Mouse (Mus musculus): Measurements from ENCODE around the gene Abcb7. TPM values are rescaled to one million over a fixed set of nuclear protein-coding genes. Genes with fewer than 3 reads are reported as not detected.

Gene Abcb7
- total and polyA plus RNA-seq, 3 experiments = 19.2 to 30.2 (median 21.5) TPM

GRCm38 (mm10) chrX:104428108-104428507, 14.5 kb upstream of the Abcb7 start:
- DNase-seq (ENCODE audit: extremely low read depth) = no peak
- dilution Hi-C loops (cut with MboI; ENCODE audit: extremely low pct_ligation_motif_present, extremely low pct_unique_long_range_greater_than_20kb, low sequenced_read_pairs) (no loop called here), in situ Hi-C loops (cut with MboI; ENCODE audit: low pct_ligation_motif_present, low pct_unique_long_range_greater_than_20kb, low sequenced_read_pairs) (no loop called here)
- Histone ChIP-seq H3K79me2 (replicated peaks; ENCODE audit: control insufficient read depth, extremely low read depth, insufficient read depth, poor library complexity, severe bottlenecking) (no peaks in the 10 kb centered on the region), H3K4me2 (ENCODE audit: insufficient read depth, low read depth, poor library complexity, severe bottlenecking) (no peak overlapping the region), H3K27ac (ENCODE audit: insufficient read depth, low read depth) (no peak overlapping the region), H3K36me3 (replicated peaks in 1 of 2; ENCODE audit: control insufficient read depth in 1 of 2, insufficient read depth in 1 of 2, low read length in 1 of 2) (no peaks in the 10 kb centered on the region), H3K4me1 (ENCODE audit: control insufficient read depth in 1 of 2, insufficient read depth in 2 of 2) (no peaks in the 10 kb centered on the region), H3K9ac (ENCODE audit: insufficient read depth, low read depth) (no peak overlapping the region), H3K27me3 (replicated peaks) (no peaks in the 10 kb centered on the region), H3K4me3 (replicated peaks in 1 of 3; ENCODE audit: low read depth in 2 of 3, low read length in 2 of 3, poor library complexity in 1 of 3) (no peak overlapping the region), H3K9me3 (replicated peaks; ENCODE audit: low read length) (no peaks in the 10 kb centered on the region)
- TF ChIP-seq IRF4 (IDR thresholded peaks at IDR 0.05; ENCODE audit: low read depth, low read length) (no peak), RCOR1 (conservative IDR thresholded peaks at IDR 0.05; ENCODE audit: low read depth, low read length) (no peak), UBTF (IDR thresholded peaks at IDR 0.05; ENCODE audit: low read depth, low read length) (no peak), ZC3H11A (IDR thresholded peaks at IDR 0.05; ENCODE audit: low read depth, low read length) (no peak)

GRCm38 (mm10) chrX:104413995-104414394, 339 bp upstream of the Abcb7 start:
- Histone ChIP-seq H3K27ac (ENCODE audit: insufficient read depth, low read depth) (no peak overlapping the region), H3K9ac (ENCODE audit: insufficient read depth, low read depth) (no peak overlapping the region; the same call in 1 of the 2 replicates), H3K4me2 (ENCODE audit: insufficient read depth, low read depth, poor library complexity, severe bottlenecking) (peak overlapping the region; percentile 31; the same call in 1 of the 2 replicates), H3K4me1 (ENCODE audit: control insufficient read depth in 1 of 2, insufficient read depth in 2 of 2) (peaks cover 0 to 2% of the 10 kb centered on the region in 2 experiments; a peak in 1 of 4 replicates), H3K9me3 (replicated peaks; ENCODE audit: low read length) (no peaks in the 10 kb centered on the region), H3K27me3 (replicated peaks) (no peaks in the 10 kb centered on the region), H3K4me3 (replicated peaks in 1 of 3; ENCODE audit: low read depth in 2 of 3, low read length in 2 of 3, poor library complexity in 1 of 3) (peak overlapping the region in 2 of 3 experiments; percentile 18 to 68), H3K79me2 (replicated peaks; ENCODE audit: control insufficient read depth, extremely low read depth, insufficient read depth, poor library complexity, severe bottlenecking) (peaks cover 10% of the 10 kb centered on the region), H3K36me3 (replicated peaks in 1 of 2; ENCODE audit: control insufficient read depth in 1 of 2, insufficient read depth in 1 of 2, low read length in 1 of 2) (no peaks in the 10 kb centered on the region)
- TF ChIP-seq POLR2A (IDR thresholded peaks at IDR 0.05; ENCODE audit: low read depth, low read length) = 0 out of 2 replicates have a peak, but pooled peaks have one; percentile 5
- no peak for TF ChIP-seq PAX5 (IDR thresholded peaks at IDR 0.05; ENCODE audit: low read length)
- TF ChIP-seq EP300 (IDR thresholded peaks at IDR 0.05; ENCODE audit: low read length) = no peak
- dilution Hi-C loops (cut with MboI; ENCODE audit: extremely low pct_ligation_motif_present, extremely low pct_unique_long_range_greater_than_20kb, low sequenced_read_pairs) = no loop called here
- DNase-seq (ENCODE audit: extremely low read depth) = no peak
- in situ Hi-C loops (cut with MboI; ENCODE audit: low pct_ligation_motif_present, low pct_unique_long_range_greater_than_20kb, low sequenced_read_pairs) = no loop called here

GRCm38 (mm10) chrX:104408137-104408536, 5.5 kb downstream of the Abcb7 start:
- Histone ChIP-seq H3K36me3 (replicated peaks in 1 of 2; ENCODE audit: control insufficient read depth in 1 of 2, insufficient read depth in 1 of 2, low read length in 1 of 2) (no peaks in the 10 kb centered on the region), H3K4me3 (replicated peaks in 1 of 3; ENCODE audit: low read depth in 2 of 3, low read length in 2 of 3, poor library complexity in 1 of 3) (no peak overlapping the region), H3K9me3 (replicated peaks; ENCODE audit: low read length) (no peaks in the 10 kb centered on the region), H3K4me2 (ENCODE audit: insufficient read depth, low read depth, poor library complexity, severe bottlenecking) (no peak overlapping the region), H3K4me1 (ENCODE audit: control insufficient read depth in 1 of 2, insufficient read depth in 2 of 2) (peaks cover 0 to 5% of the 10 kb centered on the region in 2 experiments; a peak in 2 of 4 replicates), H3K9ac (ENCODE audit: insufficient read depth, low read depth) (no peak overlapping the region), H3K79me2 (replicated peaks; ENCODE audit: control insufficient read depth, extremely low read depth, insufficient read depth, poor library complexity, severe bottlenecking) (peaks cover 27% of the 10 kb centered on the region), H3K27ac (ENCODE audit: insufficient read depth, low read depth) (no peak overlapping the region), H3K27me3 (replicated peaks) (no peaks in the 10 kb centered on the region)
- in situ Hi-C loops (cut with MboI; ENCODE audit: low pct_ligation_motif_present, low pct_unique_long_range_greater_than_20kb, low sequenced_read_pairs) = no loop called here
- dilution Hi-C loops (cut with MboI; ENCODE audit: extremely low pct_ligation_motif_present, extremely low pct_unique_long_range_greater_than_20kb, low sequenced_read_pairs) = no loop called here
- no peak for DNase-seq (ENCODE audit: extremely low read depth)
- TF ChIP-seq POLR2A (IDR thresholded peaks at IDR 0.05; ENCODE audit: low read depth, low read length) (no peak), JUND (conservative IDR thresholded peaks at IDR 0.05; ENCODE audit: low read depth, low read length) (no peak), E2F4 (IDR thresholded peaks at IDR 0.05; ENCODE audit: insufficient replicate concordance, low read depth, low read length) (no peak), CHD2 (IDR thresholded peaks at IDR 0.05; ENCODE audit: low read length) (no peak), SMC3 (IDR thresholded peaks at IDR 0.05; ENCODE audit: low read depth, low read length) (no peak), IRF4 (IDR thresholded peaks at IDR 0.05; ENCODE audit: low read depth, low read length) (no peak)

Data from CH12.LX (cell line).